ENCODE assay signal across 18 mouse cellular contexts in genomic region chr6:15747396-15748155, GRCm38 (mm10). TPM values are rescaled to one million over a fixed set of nuclear protein-coding genes. Genes with fewer than 3 reads are reported as not detected.
DNase-seq lines count a peak whose midpoint lies in the region; ATAC-seq and TF ChIP-seq lines count a peak whose summit lies in the region.
"Had no signal": no experiment of that assay in that cellular context is flagged by ENCODE, and none has a peak within 500 bp of the region (broad histone marks: within the 10 kb centered on the region; RNA-seq: fewer than 3 reads in every experiment).

No protein-coding gene starts in this region.

- no peak for TF ChIP-seq CTCF in spleen, adult 2 months (IDR thresholded peaks at IDR 0.05; ENCODE audit: extremely low read depth, insufficient read depth, insufficient read length, insufficient replicate concordance)

- 36% methylated on average over 5 of the region's 5 CpGs for WGBS in spleen, adult 2 months
- 88% methylated on average over 5 of the region's 5 CpGs for WGBS in heart, embryonic 10.5 days
- WGBS in heart, embryonic 11.5 days (ENCODE audit: insufficient replicate concordance), result 86% methylated on average over 5 of the region's 5 CpGs

- no peak overlapping the region for H3K4me3 ChIP-seq in spleen, adult 2 months (ENCODE audit: extremely low read depth, insufficient read depth, insufficient read length)
- no peak overlapping the region for H3K4me3 ChIP-seq in heart, embryonic 10.5 days
- no peak overlapping the region for H3K4me3 ChIP-seq in heart, embryonic 11.5 days (ENCODE audit: low read depth, low read length)
- H3K4me3 ChIP-seq: embryonic facial prominence, embryonic 10.5 days; forebrain, embryonic 15.5 days; midbrain, embryonic 12.5 days had no signal

- peak overlapping the region; percentile 74 for H3K27ac ChIP-seq in spleen, adult 2 months (ENCODE audit: insufficient read depth, low read length)
- H3K27ac ChIP-seq in heart, embryonic 10.5 days, result no peak overlapping the region
- no peak overlapping the region for H3K27ac ChIP-seq in heart, embryonic 11.5 days (ENCODE audit: low read depth, low read length)
- H3K27ac ChIP-seq: embryonic facial prominence, embryonic 10.5 days; forebrain, embryonic 15.5 days; kidney, postnatal 0 days; macrophage; midbrain, embryonic 12.5 days had no signal

- no peaks in the 10 kb centered on the region for H3K27me3 ChIP-seq in spleen, adult 2 months (ENCODE audit: control insufficient read depth, insufficient read depth, low read length)
- H3K27me3 ChIP-seq in heart, embryonic 10.5 days (ENCODE audit: insufficient read depth, poor library complexity, severe bottlenecking), result no peaks in the 10 kb centered on the region
- H3K27me3 ChIP-seq in heart, embryonic 11.5 days (ENCODE audit: control insufficient read depth, insufficient read depth, low read length), result no peaks in the 10 kb centered on the region
- H3K27me3 ChIP-seq: forebrain, embryonic 15.5 days; midbrain, embryonic 12.5 days had no signal

- peaks cover 5% of the 10 kb centered on the region for H3K36me3 ChIP-seq in spleen, adult 2 months (ENCODE audit: control insufficient read depth, insufficient read depth, low read length)
- H3K36me3 ChIP-seq in heart, embryonic 10.5 days, result 0 out of 2 replicates have a peak, but pooled peaks cover 8% of the 10 kb centered on the region
- no peaks in the 10 kb centered on the region for H3K36me3 ChIP-seq in heart, embryonic 11.5 days (ENCODE audit: control insufficient read depth, insufficient read depth, low read length)
- H3K36me3 ChIP-seq: forebrain, embryonic 15.5 days; midbrain, embryonic 12.5 days had no signal

- 0 out of 2 replicates have a peak, but pooled peaks have one; percentile 11 for ATAC-seq in megakaryocyte progenitor cell, adult 5-6 weeks (replicated peaks; ENCODE audit: poor library complexity)
- ATAC-seq in heart, embryonic 11.5 days (replicated peaks; ENCODE audit: insufficient number of reproducible peaks, low FRiP score, low TSS enrichment), result no peak
- ATAC-seq: forebrain, embryonic 15.5 days had no signal

- peak in 1 of 2 experiments; percentile 35 for DNase-seq in spleen, adult 2 months (ENCODE audit: low read depth in 1 of 2, low spot score in 2 of 2)
- no peak for DNase-seq in spleen, postnatal 14 days (ENCODE audit: low spot score in 2 of 2)
- DNase-seq in T-cell, adult 2 months (ENCODE audit: low spot score), result peak; percentile 29
- peak; percentile 9 to 16 for DNase-seq in thymus, postnatal 36 days
- no peak for DNase-seq in heart, postnatal 4 days
- DNase-seq in heart, embryonic 10.5 days (ENCODE audit: low spot score), result no peak
- DNase-seq: adrenal gland, postnatal 14 days; cerebellum, adult 8-10 months; cerebellum, postnatal 36 days; kidney, adult 18-20 months; right cerebral cortex, postnatal 25 days had no signal

- no peak overlapping the region for H3K9ac ChIP-seq in heart, embryonic 11.5 days (ENCODE audit: low read depth, low read length)
- H3K9ac ChIP-seq: forebrain, embryonic 15.5 days; midbrain, embryonic 12.5 days had no signal

- H3K9me3 ChIP-seq in heart, embryonic 10.5 days, result no peaks in the 10 kb centered on the region
- H3K9me3 ChIP-seq in heart, embryonic 11.5 days (replicated peaks; ENCODE audit: control insufficient read depth, low read length), result no peaks in the 10 kb centered on the region
- H3K9me3 ChIP-seq: embryonic facial prominence, embryonic 10.5 days; forebrain, embryonic 15.5 days; midbrain, embryonic 12.5 days had no signal

- H3K4me1 ChIP-seq in spleen, adult 2 months (ENCODE audit: control insufficient read depth, insufficient read depth, insufficient read length), result peaks cover 31% of the 10 kb centered on the region
- peaks cover 13% of the 10 kb centered on the region; the same call in 1 of the 2 replicates for H3K4me1 ChIP-seq in heart, embryonic 10.5 days
- H3K4me1 ChIP-seq in heart, embryonic 11.5 days (ENCODE audit: control insufficient read depth, insufficient read depth, low read length), result peaks cover 7% of the 10 kb centered on the region; the same call in 1 of the 2 replicates

- no peak overlapping the region for H3K4me2 ChIP-seq in heart, embryonic 11.5 days
- H3K4me2 ChIP-seq: forebrain, embryonic 15.5 days; midbrain, embryonic 12.5 days had no signal

- TF ChIP-seq POLR2A in spleen, adult 2 months (IDR thresholded peaks at IDR 0.05; ENCODE audit: low read depth, low read length), result no peak

RNA-seq across cellular contexts. Expression of gene Mdfic, which starts 27.1 kb away (rescaled TPM):
- polyA plus RNA-seq in spleen, adult 2 months (2012; rRNA removed), result 6.0 and 8.2 TPM in 2 replicates
- total RNA-seq in megakaryocyte progenitor cell, adult 5-6 weeks (2015), result 7.6 and 8.5 TPM in 2 replicates
- total RNA-seq in megakaryocyte progenitor cell, adult 5-6 weeks (2017), result 9.4 and 10.9 TPM in 2 replicates
- 10 to 100 TPM; 25.5 to 26.0 TPM for total RNA-seq in heart, postnatal 4 days (2021)
- 4.9 and 6.3 TPM in 2 replicates for polyA plus RNA-seq in heart, embryonic 10.5 days (2016; fragmentation: Nextera tagmentation; extraction: Ambion mirVana)
- 7.4 and 8.1 TPM in 2 replicates for polyA plus RNA-seq in heart, embryonic 11.5 days (2014; fragmentation: Nextera tagmentation; extraction: Ambion mirVana)

Comparison
In these comparisons a context has a peak if more than half of its experiments do, and no peak if none do; other contexts are left out.
1. DNase-seq: peak in T-cell, adult 2 months (single experiment) and thymus, postnatal 36 days (2 of 2); none in spleen, postnatal 14 days (0 of 2), heart, postnatal 4 days (single experiment) and heart, embryonic 10.5 days (single experiment).